Mouse (Mus musculus): ENCODE measurements around the gene Sema5a. TPM values are rescaled to one million over a fixed set of nuclear protein-coding genes. Genes with fewer than 3 reads are reported as not detected.

Gene Sema5a
- total RNA-seq, 2 experiments from 2014 or later = 4.4 to 4.8 TPM

DNA sequence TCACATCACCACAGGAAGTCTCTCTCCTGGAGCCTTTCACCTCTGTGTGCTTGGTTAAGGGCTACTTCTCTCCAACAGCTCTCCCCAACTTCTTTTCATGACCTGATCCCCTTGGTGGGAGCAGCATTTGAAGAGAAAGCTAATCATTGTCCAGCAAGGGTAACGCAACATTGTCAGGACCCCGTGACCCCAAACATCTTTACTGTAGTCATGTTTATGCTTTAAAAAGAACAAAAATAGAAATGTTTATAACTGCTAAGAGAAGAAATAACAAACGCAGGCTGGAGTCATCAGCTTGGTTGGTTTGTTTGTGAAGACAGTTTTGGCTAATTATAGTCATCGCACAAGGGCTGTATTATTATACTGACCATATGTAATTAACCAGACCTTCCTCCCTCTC is 198.1 kb downstream of the Sema5a start:
- DNase-seq = no peak

DNA sequence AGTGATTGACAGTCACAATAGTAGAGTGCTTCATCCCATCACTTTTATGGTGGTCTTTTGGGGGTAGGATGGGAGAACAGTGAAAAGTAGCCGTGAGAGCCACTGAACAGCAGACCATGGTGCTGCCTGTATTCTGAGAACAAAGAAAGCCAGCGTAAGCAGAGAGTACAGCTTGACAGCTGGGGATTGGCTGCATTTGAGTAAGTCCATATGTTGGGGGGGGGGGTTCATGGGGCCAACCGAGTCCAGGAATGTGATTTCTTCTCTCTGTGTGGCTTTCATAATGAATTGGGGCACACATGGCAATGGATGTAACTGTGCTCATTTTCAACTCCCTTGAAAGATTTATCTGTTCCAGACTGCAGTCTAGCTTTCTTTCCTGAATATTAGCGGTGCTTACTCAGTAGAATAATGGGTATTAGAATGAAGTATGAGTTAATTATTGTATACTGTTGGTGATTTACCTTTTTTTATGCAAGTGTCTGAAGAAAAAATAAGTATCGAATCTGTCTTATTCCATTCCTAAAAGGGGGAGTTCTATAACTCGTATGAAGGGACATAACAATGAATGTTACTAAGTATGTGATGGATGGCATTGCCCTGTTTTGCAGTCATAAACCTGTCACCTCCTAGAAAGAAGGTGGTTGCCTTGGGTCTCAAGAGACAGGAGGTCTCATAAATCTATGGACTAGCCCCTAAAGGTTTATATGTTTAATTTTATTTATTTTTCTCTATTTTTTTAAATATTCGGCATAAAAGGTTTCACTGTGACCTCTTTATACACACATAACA is 203.1 kb downstream of the Sema5a start:
- DNase-seq = no peak

DNA sequence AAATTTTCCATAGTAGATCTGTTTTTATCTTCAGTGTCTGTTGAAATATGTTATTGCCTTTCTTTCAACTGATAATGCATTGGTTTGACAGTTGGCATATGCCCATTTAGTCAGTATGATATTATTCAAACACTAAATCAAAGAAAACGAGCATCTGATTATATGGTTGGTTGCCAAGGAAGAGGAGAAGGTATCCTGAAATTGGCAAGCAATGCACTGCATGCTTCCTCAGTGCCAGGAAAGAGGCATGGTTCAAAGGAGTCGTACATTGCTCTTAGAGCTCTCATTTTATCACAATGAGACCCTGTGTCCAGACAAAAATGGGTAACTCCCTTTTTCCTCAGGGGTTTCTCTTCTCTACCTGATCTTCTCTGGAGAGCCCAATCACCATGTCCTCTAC is 214.4 kb downstream of the Sema5a start:
- DNase-seq = no peak

DNA sequence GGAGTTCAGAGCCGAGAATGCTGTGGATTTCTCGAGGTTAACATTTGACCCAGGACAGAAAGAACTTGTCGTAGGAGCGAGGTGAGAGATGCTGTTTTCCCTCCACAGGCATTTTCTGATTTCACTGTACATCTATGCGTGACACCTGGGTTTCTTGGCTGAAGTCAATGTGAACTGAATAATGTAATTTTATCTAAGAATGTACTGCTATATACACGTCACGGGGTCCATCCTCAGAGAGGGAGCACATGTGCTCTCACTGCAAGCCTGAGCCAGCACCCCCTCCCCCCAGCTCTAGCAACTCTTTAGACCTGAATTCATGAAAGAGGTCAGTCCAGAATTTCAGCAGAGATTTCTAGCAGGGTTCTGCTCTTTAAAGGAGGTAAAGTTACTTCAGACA is 215.6 kb downstream of the Sema5a start:
- DNase-seq = no peak

DNA sequence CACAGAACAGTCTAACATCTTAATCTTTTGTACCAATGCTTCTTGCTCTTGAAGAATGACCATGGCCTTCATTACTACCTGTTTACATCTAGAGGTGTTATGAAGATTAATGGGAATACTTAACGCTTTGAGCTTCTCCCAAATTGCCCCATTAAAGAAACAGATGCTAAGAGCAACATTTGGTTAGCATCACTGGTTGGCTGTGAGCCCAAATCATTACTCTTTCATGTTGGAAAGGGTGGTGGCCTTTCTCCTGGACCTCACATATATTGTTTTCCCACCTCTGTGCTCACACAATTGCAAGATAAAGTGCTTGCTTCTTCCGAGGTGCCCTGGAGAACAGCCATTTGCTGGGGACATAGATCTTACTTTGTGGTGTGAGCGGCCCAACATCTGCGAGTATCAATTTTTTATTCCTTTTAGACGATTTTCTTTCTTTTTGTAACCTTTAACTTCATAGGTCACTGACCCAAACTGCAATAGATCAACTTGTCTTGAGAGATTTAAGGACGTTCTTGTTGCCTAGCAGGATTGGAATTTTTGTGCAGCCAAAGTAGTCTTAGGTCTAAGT is 227.0 kb downstream of the Sema5a start:
- no peak for DNase-seq

DNA sequence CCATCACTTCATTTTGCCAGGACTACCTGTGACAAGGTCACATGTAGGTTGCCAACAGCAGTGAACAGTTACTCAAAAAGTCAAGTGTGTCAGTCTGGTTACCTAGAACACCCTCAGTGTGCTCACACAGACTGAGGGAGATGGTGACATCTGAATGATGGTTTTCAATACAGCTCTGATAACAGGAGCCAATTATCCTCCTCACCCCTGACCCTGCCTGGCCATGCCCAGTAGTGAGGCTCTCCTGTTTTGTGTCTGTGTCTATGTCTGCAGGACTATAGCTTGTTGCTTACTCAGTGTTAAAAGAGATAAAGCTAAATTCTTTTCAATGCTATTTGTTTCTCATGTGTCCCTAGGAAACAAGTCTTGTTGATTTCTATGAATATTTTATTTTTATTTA is 236.1 kb downstream of the Sema5a start:
- no peak for DNase-seq

DNA sequence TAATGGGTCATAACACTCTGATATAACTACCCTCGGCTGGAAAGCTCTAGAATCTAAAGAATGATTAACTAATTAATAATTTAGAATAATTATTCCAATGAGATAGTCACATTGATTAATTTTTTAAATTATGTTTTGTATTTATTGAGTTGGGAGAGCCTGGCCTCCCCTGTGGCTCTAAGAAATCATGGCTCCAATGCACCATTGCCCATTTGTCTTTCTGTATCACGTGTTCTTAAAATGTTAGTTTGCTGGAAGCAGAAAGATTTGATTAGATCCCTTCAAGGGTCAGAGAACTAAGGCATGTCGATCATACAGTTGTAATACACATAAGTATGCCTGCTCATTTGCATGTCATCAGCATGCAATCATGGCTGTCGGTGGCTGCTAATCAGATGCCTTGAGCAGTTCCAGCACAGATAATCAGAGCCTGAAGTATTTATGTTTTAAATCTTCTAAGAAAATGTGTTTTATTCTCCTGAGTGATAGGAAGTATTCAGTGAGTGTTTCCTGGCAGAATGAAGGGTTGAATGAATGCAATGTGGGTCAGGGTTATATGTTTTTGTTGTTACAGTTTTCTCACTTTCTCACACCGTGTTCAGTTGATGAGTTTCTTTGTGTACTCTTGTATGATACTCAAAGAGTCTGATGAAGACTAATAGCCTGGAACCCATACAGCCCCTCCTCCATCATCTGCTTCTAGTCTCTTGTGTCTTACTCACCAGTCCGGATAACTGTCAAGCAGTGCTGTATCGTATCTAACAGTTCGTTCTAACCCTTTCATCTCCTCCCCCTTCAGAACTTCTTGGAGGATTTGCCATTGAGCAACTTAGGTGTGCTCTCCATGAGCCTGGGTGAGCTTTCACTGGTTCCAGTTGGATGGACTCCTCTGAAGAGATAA is 240.7 kb downstream of the Sema5a start:
- DNase-seq = no peak

DNA sequence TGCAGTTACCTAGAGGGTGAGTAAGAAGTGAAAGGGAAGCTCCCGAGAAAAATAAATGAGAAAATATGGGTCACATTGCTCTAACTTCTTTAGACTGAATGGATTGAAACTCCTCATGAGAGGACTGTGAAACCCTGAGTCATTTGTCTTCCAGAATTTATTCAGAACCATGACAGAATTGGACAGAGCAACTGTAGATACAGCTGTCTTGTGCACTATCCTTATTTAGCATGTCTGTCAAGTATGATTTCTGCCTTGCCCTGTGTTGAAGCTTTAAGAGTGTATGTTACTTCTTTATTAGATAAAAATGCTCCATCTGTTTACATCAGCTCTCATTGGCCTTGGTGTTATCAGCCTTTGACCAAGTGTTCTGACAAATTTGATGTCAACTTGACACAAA is 243.4 kb downstream of the Sema5a start:
- no peak for DNase-seq

DNA sequence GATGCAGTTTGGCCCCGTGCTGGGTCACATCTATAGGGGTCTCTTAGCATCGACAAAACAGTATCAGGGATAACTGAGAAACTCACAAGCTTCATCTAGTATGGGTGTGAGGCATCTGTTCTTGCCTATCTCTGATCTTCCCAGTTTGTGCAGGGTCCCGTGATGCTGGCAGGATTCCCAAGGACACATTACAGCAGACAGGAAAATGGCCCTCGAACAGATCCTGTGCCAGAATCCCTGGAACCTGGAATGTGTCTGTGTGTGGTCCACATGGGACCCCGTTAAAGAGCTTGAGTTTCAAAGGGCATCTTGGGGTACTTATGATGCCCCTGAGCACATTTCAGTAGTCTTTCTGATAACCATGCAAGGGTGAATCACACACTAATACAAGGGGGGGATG is 249.6 kb downstream of the Sema5a start:
- no peak for DNase-seq

DNA sequence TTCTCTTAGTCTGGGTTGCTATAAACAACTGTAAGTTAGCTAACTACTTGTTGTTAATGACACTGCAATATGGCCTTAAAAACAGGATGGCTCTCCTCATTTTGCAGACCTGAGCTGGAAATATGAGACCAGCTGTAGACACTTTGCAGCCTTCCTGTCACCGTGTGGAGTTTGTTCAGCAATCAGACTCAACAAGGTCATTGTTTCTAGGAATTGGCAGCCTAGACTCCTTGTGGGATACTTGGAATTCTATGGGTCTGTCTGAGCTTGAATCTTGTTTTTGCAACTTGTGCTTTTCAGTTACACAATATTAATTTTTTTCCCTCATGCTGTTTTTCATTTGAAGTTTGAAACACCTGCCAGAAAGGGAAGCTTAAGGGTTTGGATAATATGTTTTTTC is 250.3 kb downstream of the Sema5a start:
- no peak for DNase-seq

DNA sequence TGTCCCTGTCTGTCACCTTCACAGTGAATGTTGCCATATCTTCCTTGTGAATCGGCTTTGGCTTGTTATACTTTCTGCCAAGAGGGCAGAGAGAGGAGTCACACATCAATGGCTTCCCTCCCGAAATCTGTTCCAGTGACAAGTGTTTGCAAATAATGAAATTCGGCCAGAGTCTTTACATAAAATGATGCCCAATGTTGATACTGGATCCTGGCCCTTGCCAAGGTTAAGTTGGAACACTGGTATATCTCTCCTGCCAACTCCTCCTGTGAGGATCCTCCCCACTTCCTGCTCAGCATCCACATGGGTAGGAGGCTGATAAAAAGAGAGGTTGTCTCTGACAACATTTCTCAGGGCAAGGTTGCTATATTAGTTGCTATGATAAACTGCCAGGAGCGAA is 252.3 kb downstream of the Sema5a start:
- DNase-seq = no peak

DNA sequence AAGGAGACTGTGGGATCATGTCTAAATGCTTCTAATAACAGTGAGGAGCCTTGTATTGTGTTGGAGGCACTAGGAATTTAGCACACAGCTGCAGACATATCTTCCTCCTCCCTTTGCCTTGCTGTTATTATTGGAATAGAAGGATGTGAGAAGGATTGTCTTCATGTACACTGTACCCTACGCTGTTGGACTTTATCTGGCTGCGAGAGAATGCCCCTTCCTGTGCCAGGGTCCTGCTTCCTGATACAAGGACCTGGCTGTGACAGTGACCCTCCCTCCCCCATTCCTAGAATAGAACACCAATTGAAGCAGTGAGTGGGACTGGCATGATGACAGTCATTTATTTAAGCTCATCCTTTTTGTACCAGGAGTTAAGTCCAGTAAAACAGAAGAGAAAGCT is 261.3 kb downstream of the Sema5a start:
- no peak for DNase-seq

DNA sequence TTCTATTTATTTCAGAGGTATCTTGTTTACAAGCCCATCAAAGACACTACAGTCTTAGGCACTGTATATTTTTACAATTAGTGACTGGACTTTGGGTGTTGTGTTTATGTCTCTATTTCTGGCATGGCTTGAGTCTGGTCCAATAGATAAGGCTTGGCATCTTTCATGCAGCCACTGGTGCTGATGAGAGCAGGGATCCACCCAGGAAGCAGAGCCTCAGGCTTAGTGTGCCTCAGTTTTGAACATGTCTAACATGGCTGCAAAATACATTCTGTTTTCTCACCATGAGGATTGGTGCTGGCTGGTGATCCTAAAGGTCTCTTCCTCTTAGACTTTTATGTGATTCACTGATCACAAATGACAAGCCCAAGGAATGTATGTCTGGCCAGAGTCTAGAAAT is 263.7 kb downstream of the Sema5a start:
- DNase-seq = no peak

DNA sequence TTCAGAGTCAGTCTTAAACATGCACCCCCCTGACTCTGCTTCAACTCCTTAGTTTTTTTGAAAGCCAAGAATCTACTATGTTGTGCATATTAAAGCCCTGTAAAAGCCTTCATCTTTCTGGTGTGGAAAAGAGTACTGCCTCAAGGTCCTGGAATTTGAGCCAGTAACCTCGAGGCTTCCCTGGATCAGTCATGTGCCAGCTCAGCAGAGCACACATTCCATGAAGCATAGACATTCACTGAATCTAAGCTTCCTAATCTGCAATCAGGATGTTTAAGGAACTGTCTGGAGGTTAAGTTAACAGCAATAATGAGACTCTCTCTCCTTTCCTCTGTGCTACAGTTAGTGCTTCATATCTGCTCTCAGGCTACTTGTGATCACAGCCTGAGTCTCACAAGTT is 270.3 kb downstream of the Sema5a start:
- no peak for DNase-seq

DNA sequence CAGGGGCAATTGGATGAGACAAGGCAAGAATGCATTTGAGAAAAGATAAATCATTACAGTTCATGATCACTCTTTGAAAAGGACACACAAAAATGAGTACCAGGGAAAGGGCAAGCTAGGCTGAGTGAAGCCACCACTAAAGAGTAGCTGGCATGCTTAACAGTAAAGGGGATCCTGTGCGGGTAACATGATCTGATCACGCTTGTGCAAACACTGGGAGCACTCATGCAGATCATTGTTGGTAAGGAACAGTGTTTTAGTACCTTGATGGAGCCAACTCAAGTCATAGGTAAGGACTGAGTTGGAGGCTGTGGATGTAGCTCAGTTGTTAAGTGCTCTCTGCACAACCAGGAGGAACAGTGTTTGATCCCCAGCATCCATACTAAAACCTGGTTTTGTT is 273.3 kb downstream of the Sema5a start:
- no peak for DNase-seq

DNA sequence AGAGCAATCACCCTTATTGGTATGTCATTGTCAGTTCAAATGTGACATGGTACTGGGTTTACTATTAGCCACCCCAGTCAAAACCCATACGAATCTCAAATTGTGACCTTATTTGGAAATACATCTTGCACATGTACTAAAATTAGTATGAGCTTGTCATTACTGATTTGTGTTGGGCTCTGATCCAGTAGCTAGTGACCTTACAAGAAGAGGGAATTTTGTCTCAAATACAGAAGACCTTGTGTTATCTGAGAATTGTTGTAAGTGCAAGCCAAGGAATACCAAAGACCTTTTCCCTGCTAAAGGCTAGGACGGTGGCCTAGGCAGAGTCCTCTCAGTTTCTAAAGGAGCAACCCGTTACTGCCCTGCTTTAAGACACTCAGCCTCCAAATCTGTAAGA is 287.9 kb downstream of the Sema5a start:
- DNase-seq = no peak

DNA sequence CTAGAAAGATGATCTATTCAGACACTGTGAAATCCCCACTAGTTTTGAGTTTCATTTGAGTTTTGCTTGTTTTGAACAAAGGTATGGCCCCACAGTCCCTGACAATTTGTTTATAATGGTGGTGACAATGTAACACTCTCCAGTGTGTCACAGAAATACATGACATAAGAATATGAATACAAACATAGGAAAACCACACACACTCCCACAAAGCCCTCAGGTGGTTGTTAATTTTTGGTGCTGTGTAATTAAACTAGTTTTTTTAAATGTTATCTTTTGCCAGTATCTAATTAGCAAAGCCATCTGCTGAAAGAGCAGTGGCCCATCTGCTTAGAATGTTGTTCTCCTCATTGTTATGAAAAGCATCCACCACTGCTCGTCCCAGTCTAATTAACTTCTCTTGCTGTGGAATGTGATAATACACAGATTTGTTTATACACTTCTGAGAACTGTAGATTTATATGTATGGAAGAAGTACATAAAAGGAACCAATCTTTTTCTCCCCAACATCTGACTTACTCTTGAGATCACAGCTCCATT is 289.0 kb downstream of the Sema5a start:
- DNase-seq = no peak

DNA sequence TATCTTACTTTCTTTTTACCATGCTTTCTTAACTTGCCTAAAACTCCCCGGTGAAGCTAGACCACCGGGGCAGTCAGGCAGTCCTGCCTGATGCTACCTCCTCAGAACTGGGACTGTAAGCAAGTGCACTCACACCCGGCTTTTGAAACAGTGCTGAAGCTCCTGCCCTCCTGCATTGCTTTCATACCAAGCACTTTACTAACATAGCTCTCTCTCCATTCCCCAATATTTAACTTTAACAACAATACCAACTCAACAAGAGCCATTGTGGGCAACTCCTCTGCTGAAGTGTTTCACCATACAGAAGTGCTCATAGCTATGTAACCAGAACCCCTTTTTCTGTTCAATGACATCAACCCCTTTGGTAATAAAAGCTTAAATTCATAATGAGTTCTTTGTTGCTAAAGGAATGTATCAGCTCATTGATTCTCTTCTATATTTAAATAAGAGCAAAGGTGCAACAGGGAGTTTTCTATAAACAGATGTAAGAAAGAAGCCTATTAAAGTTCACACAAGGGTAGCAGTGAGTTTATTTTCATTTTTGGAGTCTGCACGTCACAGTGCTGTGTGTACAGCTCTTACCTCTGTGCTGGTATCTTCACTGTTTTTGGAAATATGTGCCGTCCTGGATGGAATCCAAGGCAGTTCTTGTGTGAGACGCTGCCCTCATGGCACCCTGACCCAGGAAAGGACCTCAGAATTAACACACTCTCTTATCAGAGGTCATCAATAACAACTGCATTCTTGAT is 292.3 kb downstream of the Sema5a start:
- no peak for DNase-seq

DNA sequence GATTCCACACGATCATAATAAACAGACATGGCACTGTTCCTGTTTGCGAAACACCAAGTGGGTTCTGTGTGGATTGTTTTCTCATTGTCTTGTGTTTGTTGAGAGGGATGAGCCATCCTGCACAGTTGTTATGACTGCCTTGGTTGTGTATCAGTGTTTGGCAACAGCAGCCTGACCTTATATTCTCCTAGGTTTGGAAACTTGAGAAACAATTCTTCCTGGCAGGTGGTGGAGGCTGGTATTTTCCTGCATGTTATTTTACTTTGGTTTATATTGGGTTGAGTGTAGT is 292.8 kb downstream of the Sema5a start:
- DNase-seq = no peak

DNA sequence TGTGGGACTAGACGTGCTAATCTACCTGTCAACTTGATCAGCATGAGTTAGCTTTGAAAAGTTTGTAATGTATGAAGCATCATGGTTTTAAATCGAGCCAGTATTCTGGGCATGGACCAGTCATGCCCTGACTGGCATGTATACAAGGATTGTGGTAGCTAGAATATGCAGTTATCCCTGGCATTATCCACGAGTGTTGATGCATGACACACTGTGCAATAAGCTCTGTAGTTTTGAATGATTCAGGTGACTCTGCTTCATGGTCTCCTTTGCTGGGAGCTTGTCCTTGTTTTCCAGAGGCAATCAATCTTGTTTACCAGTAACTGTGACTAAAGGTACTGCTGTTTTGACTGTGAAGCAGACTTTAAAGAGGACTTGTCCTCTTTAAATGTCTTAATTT is 293.5 kb downstream of the Sema5a start:
- DNase-seq = no peak

DNA sequence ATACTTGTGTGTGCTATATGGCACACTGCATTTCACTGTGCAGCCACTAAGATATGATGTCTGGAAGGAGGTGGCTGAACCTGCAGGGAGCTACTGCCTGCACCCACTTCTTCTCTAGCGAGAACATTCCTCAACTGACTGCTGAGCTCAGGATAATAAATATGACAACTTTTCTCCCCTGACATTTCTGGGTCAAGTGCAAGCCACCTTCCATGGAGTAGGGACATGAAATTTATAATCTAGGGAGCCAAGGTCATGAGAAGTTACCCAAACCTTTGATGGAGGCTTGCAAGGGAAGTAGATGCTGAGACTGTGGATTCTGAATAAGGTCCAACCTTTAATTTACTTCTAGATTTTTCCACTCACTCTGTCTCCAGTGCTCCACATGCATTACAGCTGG is 298.1 kb downstream of the Sema5a start:
- DNase-seq = no peak

DNA sequence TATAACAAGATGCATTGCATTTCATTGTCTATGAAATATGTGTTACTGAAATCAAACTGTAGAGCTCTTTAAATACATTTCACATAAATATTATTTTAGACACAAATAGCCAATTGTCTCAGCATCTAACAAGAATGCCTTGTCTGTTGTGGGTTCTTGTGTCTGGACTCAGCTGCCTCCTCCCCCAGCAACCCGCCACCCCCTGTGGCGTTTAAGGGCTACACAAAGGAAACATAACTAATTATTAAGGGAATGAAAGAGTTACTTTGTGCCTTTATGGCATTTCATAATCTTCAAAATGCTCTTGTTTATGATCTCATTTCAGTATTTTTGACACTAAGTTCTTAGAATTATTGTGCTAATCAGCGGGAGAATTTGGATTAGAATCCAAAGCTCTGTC is 298.6 kb downstream of the Sema5a start:
- no peak for DNase-seq

DNA sequence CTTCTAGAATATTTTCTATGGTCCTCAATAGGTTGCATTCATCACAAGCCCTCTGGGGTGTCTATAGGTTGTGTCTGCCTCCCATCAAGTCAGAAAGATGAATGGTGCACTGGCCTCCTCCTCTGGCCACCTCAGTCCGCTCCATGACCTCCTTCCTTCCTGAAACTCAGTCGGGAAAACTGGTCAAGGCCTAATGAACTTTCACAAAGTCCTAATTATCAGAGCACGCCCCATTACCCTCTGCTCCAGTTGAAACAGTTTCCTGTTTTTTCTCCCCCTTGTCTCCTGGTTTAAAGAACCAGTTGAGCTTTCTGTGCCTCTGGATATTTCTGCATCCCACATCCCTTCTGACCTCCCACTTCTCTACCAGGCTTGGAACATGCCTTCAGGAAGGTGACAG is 300.8 kb downstream of the Sema5a start:
- no peak for DNase-seq

All from gastrocnemius, postnatal 25 days (tissue).